Mouse (Mus musculus) stomach, embryonic 15.5 days (tissue): Measurements from ENCODE around the gene Vmn2r53. TPM values are rescaled to one million over a fixed set of nuclear protein-coding genes. Genes with fewer than 3 reads are reported as not detected.
"Not testable (repeated sequence)": the region's sequence is repeated elsewhere in the genome, so short reads cannot be mapped to it uniquely, and the experiment has no call there.

ENCODE experiments used
- ATAC-seq: fragments of 200-750 bp; cut with Nextera tagmentation; 2 replicates; pipeline ENCODE4 v1.8.0; 2017; ENCODE audit warnings: low read depth, moderate number of reproducible peaks, moderate TSS enrichment; ENCODE audit not compliant: insufficient read depth, low FRiP score
- H3K27ac ChIP-seq: fragments of 300-500 bp; sonication (generic); 2 replicates; pipeline ENCODE4 v1.5.1; 2015; ENCODE audit warnings: mild to moderate bottlenecking, inconsistent platforms
- H3K27me3 ChIP-seq: fragments of 300-500 bp; sonication (generic); replicated peaks from 2 replicates; pipeline ENCODE4 v1.6.1; 2015; ENCODE audit warnings: inconsistent platforms
- H3K36me3 ChIP-seq: fragments of 300-500 bp; sonication (generic); 2 replicates; pipeline ENCODE4 v1.6.1; 2015; ENCODE audit warnings: inconsistent platforms
- H3K4me1 ChIP-seq: fragments of 300-500 bp; sonication (generic); 2 replicates; pipeline ENCODE4 v1.6.1; 2015; ENCODE audit warnings: inconsistent platforms
- H3K4me2 ChIP-seq: fragments of 300-500 bp; sonication (generic); 2 replicates; pipeline ENCODE4 v1.6.1; 2015; ENCODE audit warnings: mild to moderate bottlenecking, inconsistent platforms
- H3K4me3 ChIP-seq: fragments of 300-500 bp; sonication (generic); replicated peaks from 2 replicates; pipeline ENCODE4 v1.5.1; 2015; ENCODE audit warnings: inconsistent platforms
- H3K9ac ChIP-seq: fragments of 300-500 bp; sonication (generic); 2 replicates; pipeline ENCODE4 v1.6.1; 2015; ENCODE audit warnings: inconsistent platforms
- H3K9me3 ChIP-seq: fragments of 300-500 bp; sonication (generic); 2 replicates; pipeline ENCODE4 v1.6.1; 2016; ENCODE audit warnings: inconsistent platforms
- WGBS: fragments of 180-500 bp; shearing (Covaris S2); methylation state at CpG from one replicate; pipeline ENCODE4 v1.1.7; 2015; 5-methylcytosine and 5-hydroxymethylcytosine counted together
- polyA plus RNA-seq: library from polyadenylated mRNA; unstranded; fragments of >200 nt; fragmentation: Nextera tagmentation; extraction: Ambion mirVana; gene quantifications from 2 replicates; pipeline ENCODE4 v1.2.1, GENCODE M21; 2015

Vmn2r53 gene
- polyA plus RNA-seq, result under 0.01 and 0.01 TPM in 2 replicates

DNA sequence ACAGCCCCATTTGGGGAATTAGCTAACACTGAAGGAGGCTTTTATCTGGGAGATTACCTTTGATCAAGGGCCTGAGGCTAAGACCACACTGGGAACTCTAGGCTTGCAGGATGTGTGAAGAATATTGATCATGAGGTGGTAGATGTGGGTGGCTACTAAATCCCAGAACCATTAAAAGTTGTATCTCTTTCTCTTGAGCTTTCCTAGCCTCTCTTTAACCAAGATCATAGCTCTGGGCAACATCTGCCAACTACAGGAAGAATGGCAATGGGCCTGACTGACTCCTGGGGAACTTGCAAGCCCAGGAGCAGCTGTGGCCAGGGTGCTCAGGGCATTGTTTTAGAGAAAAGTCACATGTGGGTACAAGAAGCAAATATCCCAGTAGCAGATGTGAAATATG is at the start of gene Vmn2r53:
Vmn2r53 (minus strand) TSS at position 101 of the 400 bp plus-strand sequence.
- ATAC-seq, result no peak
- H3K9ac ChIP-seq, result no peak within 1 kb of the TSS
- no peaks in the 10 kb centered on the region for H3K36me3 ChIP-seq
- no peaks in the 10 kb centered on the region for H3K4me1 ChIP-seq
- no peak within 1 kb of the TSS for H3K4me2 ChIP-seq
- H3K4me3 ChIP-seq, result no peak within 1 kb of the TSS
- H3K9me3 ChIP-seq, result no peaks in the 10 kb centered on the region
- H3K27me3 ChIP-seq, result no peaks in the 10 kb centered on the region
- H3K27ac ChIP-seq, result no peak within 1 kb of the TSS

DNA sequence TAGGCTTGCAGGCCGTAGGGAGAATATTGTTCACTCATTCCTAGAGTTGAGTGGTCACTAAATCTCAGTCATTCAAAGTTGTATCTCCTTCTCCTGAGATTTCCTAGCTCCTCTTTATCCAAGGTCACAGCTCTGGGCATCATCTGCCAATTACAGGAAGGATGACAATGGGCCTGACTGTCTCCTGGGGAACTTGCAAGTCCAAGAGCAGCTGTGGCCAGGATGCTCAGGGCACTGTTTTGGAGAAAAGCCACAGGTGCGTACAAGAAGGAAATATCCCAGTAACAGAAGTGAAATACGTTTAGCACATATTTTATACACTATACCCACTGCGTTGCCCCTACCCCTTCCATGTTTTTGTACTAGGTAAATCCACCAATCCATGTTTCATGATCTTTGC is 31.6 kb upstream of the Vmn2r53 start, which contains the start of gene Vmn2r54:
Vmn2r54 (minus strand) TSS at position 101 of the 400 bp plus-strand sequence.
- not testable (repeated sequence) for H3K36me3 ChIP-seq, H3K27me3 ChIP-seq, H3K9ac ChIP-seq, H3K27ac ChIP-seq, H3K9me3 ChIP-seq, H3K4me1 ChIP-seq, ATAC-seq, H3K4me3 ChIP-seq, H3K4me2 ChIP-seq
- WGBS, result 78% methylated on average over 3 of the region's 4 CpGs

Other genes with a start within 250 kb of the Vmn2r53 start
- gene Vmn1r84, start 239.5 kb downstream of the Vmn2r53 start, polyA plus RNA-seq, result not detected in 2 replicates
- 3.8 and 4.0 TPM in 2 replicates for gene Zfp551, start 186.0 kb downstream of the Vmn2r53 start, polyA plus RNA-seq
- 17.5 and 17.7 TPM in 2 replicates for gene Zfp606, start 130.5 kb downstream of the Vmn2r53 start, polyA plus RNA-seq
- not detected in 2 replicates for gene 2900092C05Rik, start 96.3 kb downstream of the Vmn2r53 start, polyA plus RNA-seq
- gene Vmn2r54, start 31.5 kb upstream of the Vmn2r53 start, polyA plus RNA-seq, result not detected in 2 replicates
- not detected in 2 replicates for gene Vmn2r55, start 76.2 kb upstream of the Vmn2r53 start, polyA plus RNA-seq
- not detected in 2 replicates for gene Vmn2r56, start 126.2 kb upstream of the Vmn2r53 start, polyA plus RNA-seq
- gene Zscan18, start 194.8 kb upstream of the Vmn2r53 start, polyA plus RNA-seq, result 5.6 and 6.8 TPM in 2 replicates
- gene Zfp329, start 210.1 kb upstream of the Vmn2r53 start, polyA plus RNA-seq, result 12.5 and 14.7 TPM in 2 replicates
- gene Zfp110, start 226.0 kb upstream of the Vmn2r53 start, polyA plus RNA-seq, result 32.3 and 34.4 TPM in 2 replicates